Mouse (Mus musculus): ENCODE measurements around the gene Mymx. TPM values are rescaled to one million over a fixed set of nuclear protein-coding genes. Genes with fewer than 3 reads are reported as not detected.

Gene Mymx
- polyA plus RNA-seq, 1 experiment = 6.4 TPM

- H3K27ac ChIP-seq (ENCODE audit: insufficient read depth, low read depth, low read length) = no peak overlapping the region
- no peaks in the 10 kb centered on the region for H3K4me1 ChIP-seq (ENCODE audit: control insufficient read depth, insufficient read depth, low read length)
- no peaks in the 10 kb centered on the region for H3K36me3 ChIP-seq (ENCODE audit: control insufficient read depth, insufficient read depth, low read length)
- no peak for TF ChIP-seq CTCF (conservative IDR thresholded peaks at IDR 0.05; ENCODE audit: insufficient read depth, insufficient read length, low read depth, low read length)
- TF ChIP-seq POLR2A (IDR thresholded peaks at IDR 0.05; ENCODE audit: low read depth, low read length) = no peak
- 48% methylated on average over 5 of the region's 5 CpGs for WGBS
- no peak overlapping the region for H3K4me3 ChIP-seq (ENCODE audit: insufficient read depth, low read depth, low read length)
- no peaks in the 10 kb centered on the region for H3K27me3 ChIP-seq (replicated peaks; ENCODE audit: control insufficient read depth, insufficient read depth, low read length)
- DNase-seq = no peak
These were observed 8.4 kb upstream of the Mymx start for GRCm38 (mm10) chr17:45610144-45610866.

- Histone ChIP-seq H3K4me1 (ENCODE audit: control insufficient read depth, insufficient read depth, low read length) (no peaks in the 10 kb centered on the region), H3K27ac (ENCODE audit: insufficient read depth, low read depth, low read length) (no peak overlapping the region), H3K4me3 (ENCODE audit: insufficient read depth, low read depth, low read length) (no peak overlapping the region), H3K27me3 (replicated peaks; ENCODE audit: control insufficient read depth, insufficient read depth, low read length) (no peaks in the 10 kb centered on the region), H3K36me3 (ENCODE audit: control insufficient read depth, insufficient read depth, low read length) (no peaks in the 10 kb centered on the region)
- 88% methylated on average over 4 of the region's 4 CpGs for WGBS
- no peak for DNase-seq
- TF ChIP-seq CTCF (conservative IDR thresholded peaks at IDR 0.05; ENCODE audit: insufficient read depth, insufficient read length, low read depth, low read length) (no peak), POLR2A (IDR thresholded peaks at IDR 0.05; ENCODE audit: low read depth, low read length) (no peak)
These were observed 6.5 kb upstream of the Mymx start for GRCm38 (mm10) chr17:45608396-45608795.

- 72% methylated on average over 15 of the region's 15 CpGs for WGBS
- Histone ChIP-seq H3K4me1 (ENCODE audit: control insufficient read depth, insufficient read depth, low read length) (no peaks in the 10 kb centered on the region), H3K4me3 (ENCODE audit: insufficient read depth, low read depth, low read length) (no peak overlapping the region), H3K27ac (ENCODE audit: insufficient read depth, low read depth, low read length) (no peak overlapping the region), H3K27me3 (replicated peaks; ENCODE audit: control insufficient read depth, insufficient read depth, low read length) (no peaks in the 10 kb centered on the region), H3K36me3 (ENCODE audit: control insufficient read depth, insufficient read depth, low read length) (no peaks in the 10 kb centered on the region)
- no peak for DNase-seq
- TF ChIP-seq CTCF (conservative IDR thresholded peaks at IDR 0.05; ENCODE audit: insufficient read depth, insufficient read length, low read depth, low read length) (no peak), POLR2A (IDR thresholded peaks at IDR 0.05; ENCODE audit: low read depth, low read length) (no peak)
These were observed 5.3 kb upstream of the Mymx start for GRCm38 (mm10) chr17:45606992-45607879.

GRCm38 (mm10) chr17:45602984-45603383, 1.1 kb upstream of the Mymx start:
- TF ChIP-seq POLR2A (IDR thresholded peaks at IDR 0.05; ENCODE audit: low read depth, low read length) (no peak), CTCF (conservative IDR thresholded peaks at IDR 0.05; ENCODE audit: insufficient read depth, insufficient read length, low read depth, low read length) (no peak)
- WGBS = 93% methylated on average over 3 of the region's 3 CpGs
- H3K27ac ChIP-seq (ENCODE audit: insufficient read depth, low read depth, low read length) = no peak overlapping the region

GRCm38 (mm10) chr17:45601325-45601724, 577 bp downstream of the Mymx start:
- TF ChIP-seq POLR2A (IDR thresholded peaks at IDR 0.05; ENCODE audit: low read depth, low read length) = no peak
- TF ChIP-seq CTCF (conservative IDR thresholded peaks at IDR 0.05; ENCODE audit: insufficient read depth, insufficient read length, low read depth, low read length) = no peak
- H3K27ac ChIP-seq (ENCODE audit: insufficient read depth, low read depth, low read length) = peak overlapping the region; percentile 39
- 47% methylated on average over 22 of the region's 22 CpGs for WGBS
- no peaks in the 10 kb centered on the region for H3K36me3 ChIP-seq (ENCODE audit: control insufficient read depth, insufficient read depth, low read length)
- no peak for DNase-seq
- peaks cover 10% of the 10 kb centered on the region for H3K4me1 ChIP-seq (ENCODE audit: control insufficient read depth, insufficient read depth, low read length)
- H3K4me3 ChIP-seq (ENCODE audit: insufficient read depth, low read depth, low read length) = no peak overlapping the region
- no peaks in the 10 kb centered on the region for H3K27me3 ChIP-seq (replicated peaks; ENCODE audit: control insufficient read depth, insufficient read depth, low read length)

More at GRCm38 (mm10) chr17:45602984-45603383, 1.1 kb upstream of the Mymx start:
- no peaks in the 10 kb centered on the region for H3K4me1 ChIP-seq (ENCODE audit: control insufficient read depth, insufficient read depth, low read length)
- no peak for DNase-seq
- no peaks in the 10 kb centered on the region for H3K27me3 ChIP-seq (replicated peaks; ENCODE audit: control insufficient read depth, insufficient read depth, low read length)
- H3K36me3 ChIP-seq (ENCODE audit: control insufficient read depth, insufficient read depth, low read length) = no peaks in the 10 kb centered on the region
- H3K4me3 ChIP-seq (ENCODE audit: insufficient read depth, low read depth, low read length) = no peak overlapping the region

- no peak for DNase-seq
- WGBS = 76% methylated on average over 8 of the region's 8 CpGs
- no peaks in the 10 kb centered on the region for H3K36me3 ChIP-seq (ENCODE audit: control insufficient read depth, insufficient read depth, low read length)
- no peaks in the 10 kb centered on the region for H3K27me3 ChIP-seq (replicated peaks; ENCODE audit: control insufficient read depth, insufficient read depth, low read length)
- TF ChIP-seq POLR2A (IDR thresholded peaks at IDR 0.05; ENCODE audit: low read depth, low read length) (no peak), CTCF (conservative IDR thresholded peaks at IDR 0.05; ENCODE audit: insufficient read depth, insufficient read length, low read depth, low read length) (no peak)
- H3K4me1 ChIP-seq (ENCODE audit: control insufficient read depth, insufficient read depth, low read length) = peaks cover 16% of the 10 kb centered on the region
- H3K4me3 ChIP-seq (ENCODE audit: insufficient read depth, low read depth, low read length) = no peak overlapping the region
- H3K27ac ChIP-seq (ENCODE audit: insufficient read depth, low read depth, low read length) = no peak overlapping the region
These were observed 1.6 kb downstream of the Mymx start for GRCm38 (mm10) chr17:45600267-45600666.
